Mouse (Mus musculus) embryonic facial prominence, embryonic 14.5 days (tissue): ENCODE results near the gene Zfp942. TPM values are rescaled to one million over a fixed set of nuclear protein-coding genes. Genes with fewer than 3 reads are reported as not detected.
"Not testable (repeated sequence)": the region's sequence is repeated elsewhere in the genome, so short reads cannot be mapped to it uniquely, and the experiment has no call there.

ENCODE experiments used
- ATAC-seq: fragments of 200-750 bp; cut with Nextera tagmentation; 2 replicates; pipeline ENCODE4 v1.8.0; 2017; ENCODE audit warnings: low read depth, moderate number of reproducible peaks, moderate TSS enrichment
- DNase-seq: peaks from one replicate; pipeline ENCODE4 v3.0.0-alpha.2; 2015; ENCODE audit warnings: low spot score
- H3K27ac ChIP-seq: fragments of 300-500 bp; sonication (generic); replicated peaks from 2 replicates; pipeline ENCODE4 v1.5.1; 2014; ENCODE audit warnings: low read depth, mild to moderate bottlenecking, low read length, moderate library complexity
- H3K27me3 ChIP-seq: fragments of 300-500 bp; sonication (generic); replicated peaks from 2 replicates; pipeline ENCODE4 v1.6.1; 2014; ENCODE audit warnings: low read length; ENCODE audit not compliant: control insufficient read depth, insufficient read depth
- H3K36me3 ChIP-seq: fragments of 300-500 bp; sonication (generic); 2 replicates; pipeline ENCODE4 v1.6.1; 2014; ENCODE audit warnings: low read length, mixed read lengths; ENCODE audit not compliant: control insufficient read depth, insufficient read depth
- H3K4me1 ChIP-seq: fragments of 300-500 bp; sonication (generic); 2 replicates; pipeline ENCODE4 v1.6.1; 2014; ENCODE audit warnings: antibody characterized with exemption, low read length; ENCODE audit not compliant: control insufficient read depth, insufficient read depth
- H3K4me2 ChIP-seq: fragments of 300-500 bp; sonication (generic); 2 replicates; pipeline ENCODE4 v1.6.1; 2014; ENCODE audit warnings: low read depth, mild to moderate bottlenecking, low read length, moderate library complexity, mixed read lengths
- H3K4me3 ChIP-seq: fragments of 300-500 bp; sonication (generic); 2 replicates; pipeline ENCODE4 v1.5.1; 2014; ENCODE audit warnings: low read depth, mild to moderate bottlenecking, low read length
- H3K9ac ChIP-seq: fragments of 300-500 bp; sonication (generic); 2 replicates; pipeline ENCODE4 v1.6.1; 2014; ENCODE audit warnings: low read depth, mild to moderate bottlenecking, low read length, moderate library complexity, mixed read lengths
- H3K9me3 ChIP-seq: fragments of 300-500 bp; sonication (generic); 2 replicates; pipeline ENCODE4 v1.6.1; 2016; ENCODE audit warnings: low read length; ENCODE audit not compliant: control insufficient read depth
- WGBS: fragments of 180-500 bp; shearing (Covaris S2); extraction: QIAGEN DNeasy Blood & Tissue Kit; methylation state at CpG from one replicate; pipeline ENCODE4 v1.1.7; 2014; 5-methylcytosine and 5-hydroxymethylcytosine counted together
- polyA plus RNA-seq: library from polyadenylated mRNA; unstranded; fragments of >200 nt; fragmentation: Nextera tagmentation; extraction: Ambion mirVana; gene quantifications from 2 replicates; pipeline ENCODE4 v1.2.1, GENCODE M21; 2014

Gene Zfp942
- polyA plus RNA-seq = 19.0 and 23.5 TPM in 2 replicates

DNA sequence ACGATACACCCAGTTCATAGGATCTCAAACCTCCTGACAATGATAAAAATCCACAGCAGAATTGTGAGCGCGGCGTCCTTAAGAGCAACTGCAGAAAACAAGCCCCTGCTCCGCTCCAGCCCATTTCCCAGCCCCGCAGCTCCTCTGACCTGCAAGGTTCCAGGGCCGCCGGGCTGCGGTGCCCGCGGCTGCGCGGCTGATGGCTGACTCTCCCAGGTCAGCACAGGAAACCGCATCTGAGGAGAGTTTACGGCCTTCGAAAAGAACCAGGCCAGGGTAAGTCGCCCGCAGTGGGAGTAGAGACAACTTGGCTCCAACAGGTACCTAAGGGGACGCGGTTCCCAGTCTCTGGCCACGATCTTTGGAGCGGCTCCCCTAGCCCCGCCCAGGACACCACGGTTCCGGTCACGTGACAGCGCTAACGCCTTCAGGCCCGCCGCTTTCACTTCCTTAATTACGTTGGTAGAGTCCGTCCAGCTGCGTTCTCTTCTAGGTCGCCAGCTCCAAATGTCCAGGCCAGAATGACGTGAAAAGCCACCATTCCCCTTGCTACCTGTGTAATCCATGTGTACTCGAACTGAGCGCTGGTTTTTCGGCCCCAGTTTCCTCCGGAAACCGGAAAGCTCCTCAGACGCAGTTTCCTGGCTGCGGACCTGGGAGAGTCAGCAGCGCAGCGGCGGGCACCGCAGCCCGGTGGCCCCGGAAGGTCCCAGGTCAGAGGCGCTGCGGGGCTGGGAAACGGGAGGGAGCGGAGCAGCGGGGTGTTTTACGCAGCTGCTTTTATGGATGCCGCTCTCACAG is at the start of gene Zfp942, which contains the start of gene Zfp943:
Gene Zfp942 (minus strand): TSS at position 358 of the 801 bp plus-strand sequence.
Gene Zfp943 (plus strand): TSS at position 446 of the 801 bp plus-strand sequence.
- Histone ChIP-seq H3K27ac (peak within 1 kb of the TSS; percentile 84), H3K4me3 (peak within 1 kb of the TSS; percentile 69), H3K9ac (peak within 1 kb of the TSS; percentile 85), H3K4me2 (peak within 1 kb of the TSS; percentile 59)
- 0% methylated on average over 34 of the region's 55 CpGs for WGBS
- not testable (repeated sequence) for H3K36me3 ChIP-seq, H3K9me3 ChIP-seq, H3K27me3 ChIP-seq, H3K4me1 ChIP-seq
- peak; percentile 75 for DNase-seq
- peak; percentile 97 for ATAC-seq

DNA sequence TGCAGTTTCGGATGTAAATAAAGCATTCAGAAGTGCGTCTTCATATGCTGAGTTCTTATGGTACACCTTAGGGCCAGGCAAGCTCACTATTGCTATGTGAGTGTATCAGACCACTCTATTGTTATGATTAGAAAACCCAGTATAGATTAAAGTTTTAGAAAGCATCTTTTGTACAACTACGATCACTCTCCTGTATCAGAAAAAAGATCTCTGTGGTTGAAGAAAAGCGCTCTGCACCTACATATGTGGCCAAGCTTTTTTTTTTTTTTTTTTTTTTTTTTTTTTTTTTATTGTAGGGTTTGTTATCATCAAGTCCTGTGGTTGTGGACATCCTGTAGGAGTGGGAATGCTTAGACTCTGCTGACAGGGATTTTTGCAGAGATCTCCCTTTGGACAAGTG is 1.0 kb upstream of the Zfp942 start:
- Histone ChIP-seq H3K4me1 (peaks cover 7% of the 10 kb centered on the region), H3K27me3 (no peaks in the 10 kb centered on the region), H3K9me3 (no peaks in the 10 kb centered on the region; the same call in 1 of the 2 replicates), H3K36me3 (peaks cover 8% of the 10 kb centered on the region; the same call in 1 of the 2 replicates), H3K4me3 (peak overlapping the region; percentile 69), H3K9ac (peak overlapping the region; percentile 85; the same call in 1 of the 2 replicates), H3K4me2 (peak overlapping the region; percentile 59), H3K27ac (no peak overlapping the region)
- 57% methylated on average over 4 of the region's 4 CpGs for WGBS
- ATAC-seq (no peak), DNase-seq (no peak)

DNA sequence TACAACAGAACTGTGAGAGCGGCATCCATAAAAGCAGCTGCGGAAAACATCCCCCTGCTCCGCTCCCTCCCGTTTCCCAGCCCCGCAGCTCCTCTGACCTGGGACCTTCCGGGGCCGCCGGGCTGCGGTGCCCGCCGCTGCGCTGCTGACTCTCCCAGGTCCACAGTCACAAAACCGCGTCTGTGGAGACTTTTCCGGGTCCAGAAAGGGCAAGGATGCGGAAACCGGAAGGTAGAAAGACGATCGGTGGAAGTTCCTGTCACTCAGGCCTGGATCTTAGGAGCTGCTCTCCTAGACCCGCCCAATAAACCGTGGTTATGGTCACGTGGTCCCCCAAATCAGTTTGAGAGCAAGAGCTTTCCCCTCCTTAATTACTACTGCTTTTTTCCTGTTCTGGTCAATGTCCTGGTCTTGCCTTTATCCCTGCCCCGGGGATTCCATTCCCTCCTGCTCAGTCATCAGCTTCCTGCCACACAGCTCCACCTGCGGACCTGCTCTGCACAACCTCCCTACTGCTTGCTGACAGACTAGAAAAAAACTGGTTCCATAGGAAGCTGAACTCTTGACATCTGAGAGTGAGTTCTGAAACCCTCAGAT is 52.7 kb downstream of the Zfp942 start, which contains the start of gene Zfp995:
Gene Zfp995 (minus strand): TSS at position 471 of the 597 bp plus-strand sequence.
- ATAC-seq (peak; percentile 100), DNase-seq (peak; percentile 84)
- not testable (repeated sequence) for H3K36me3 ChIP-seq, H3K4me1 ChIP-seq, H3K27me3 ChIP-seq, H3K9me3 ChIP-seq, H3K27ac ChIP-seq
- Histone ChIP-seq H3K4me3 (peak within 1 kb of the TSS; percentile 64), H3K9ac (peak within 1 kb of the TSS; percentile 74), H3K4me2 (peak within 1 kb of the TSS; percentile 74)
- WGBS = under 1% methylated on average over 24 of the region's 24 CpGs

DNA sequence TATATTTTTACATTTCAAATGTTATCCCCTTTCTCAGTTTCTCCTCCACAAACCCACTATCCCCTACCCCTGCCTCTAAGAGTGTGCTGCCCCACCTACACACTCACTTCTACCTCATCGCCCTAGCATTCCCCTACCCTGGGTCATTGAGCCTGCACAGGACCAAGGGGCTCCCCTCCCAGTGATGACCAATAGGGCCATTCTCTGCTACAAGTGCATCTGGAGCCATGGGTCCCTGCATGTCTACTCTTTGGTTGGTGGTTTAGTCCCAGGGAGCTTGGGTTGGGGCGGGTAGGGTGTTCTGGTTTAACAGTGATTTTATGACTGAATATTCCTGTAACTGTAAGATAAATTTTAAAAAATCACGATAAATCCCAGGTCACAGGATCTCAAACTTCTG is 53.2 kb downstream of the Zfp942 start:
- H3K9ac ChIP-seq = peak overlapping the region; percentile 74
- WGBS = 6% methylated on average over 3 of the region's 3 CpGs
- ATAC-seq (peak; percentile 65), DNase-seq (no peak)
- H3K27ac ChIP-seq = no peak overlapping the region
- peak overlapping the region; percentile 74 for H3K4me2 ChIP-seq
- H3K27me3 ChIP-seq = no peaks in the 10 kb centered on the region
- no peaks in the 10 kb centered on the region for H3K36me3 ChIP-seq
- no peaks in the 10 kb centered on the region for H3K9me3 ChIP-seq
- H3K4me1 ChIP-seq = no peaks in the 10 kb centered on the region
- H3K4me3 ChIP-seq = peak overlapping the region; percentile 64

Other genes starting within 250 kb of the Zfp942 start
- 6.1 and 6.9 TPM in 2 replicates for gene Zfp229, start 231.7 kb downstream of the Zfp942 start, polyA plus RNA-seq
- 7.9 and 9.2 TPM in 2 replicates for gene Zfp820, start 116.7 kb downstream of the Zfp942 start, polyA plus RNA-seq
- 7.4 and 7.6 TPM in 2 replicates for gene Zfp995, start 52.5 kb downstream of the Zfp942 start, polyA plus RNA-seq
- gene Zfp943, start 88 bp upstream of the Zfp942 start, polyA plus RNA-seq = 17.6 and 21.2 TPM in 2 replicates
- gene Zfp947, start 203.7 kb upstream of the Zfp942 start, polyA plus RNA-seq = 2.4 and 2.9 TPM in 2 replicates